Mouse (Mus musculus) thymus, adult 2 months (tissue): Measurements from ENCODE around the gene Fam214b.

Source experiments
- CTCF ChIP-seq: fragments of 200-500 bp; IDR thresholded peaks from 2 replicates; pipeline ENCODE4 v1.5.1; 2012; ENCODE audit warnings: mild to moderate bottlenecking, control low read depth, low read length, moderate library complexity, borderline replicate concordance; ENCODE audit not compliant: control insufficient read depth, poor library complexity, insufficient read depth; ENCODE audit errors: extremely low read depth
- POLR2A ChIP-seq: fragments of 200-500 bp; IDR thresholded peaks from 2 replicates; pipeline ENCODE4 v1.6.1; 2012; ENCODE audit warnings: mild to moderate bottlenecking, low read length, control low read depth, moderate library complexity; ENCODE audit not compliant: control insufficient read depth, poor library complexity, insufficient read depth; ENCODE audit errors: extremely low read depth

- TF ChIP-seq CTCF: no peak
- no peak for TF ChIP-seq POLR2A
Observed at GRCm38 (mm10) chr4:43058392-43058752, 12.4 kb upstream of the Fam214b start.
